Mouse (Mus musculus) G1E (cell line): ENCODE data around the gene Pola2. TPM values are rescaled to one million over a fixed set of nuclear protein-coding genes. Genes with fewer than 3 reads are reported as not detected.

ENCODE experiments used
- ATAC-seq: 2 replicates; pipeline ENCODE4 v1.8.0; 2016; ENCODE audit warnings: mild to moderate bottlenecking; ENCODE audit not compliant: insufficient number of reproducible peaks, poor library complexity, low FRiP score, severe bottlenecking; ENCODE audit errors: extremely low read depth
- DNase-seq: peaks from one replicate; pipeline ENCODE4 v3.0.0; 2012; ENCODE audit warnings: low spot score
- H3K27me3 ChIP-seq: 2 replicates; pipeline ENCODE4 v1.6.1; 2012; ENCODE audit warnings: mild to moderate bottlenecking, low read length, inconsistent platforms; ENCODE audit not compliant: insufficient read depth
- H3K36me3 ChIP-seq: replicated peaks from 2 replicates; pipeline ENCODE3; 2012; ENCODE audit warnings: mild to moderate bottlenecking, inconsistent platforms
- H3K4me1 ChIP-seq: 2 replicates; pipeline ENCODE4 v1.6.1; 2012; ENCODE audit warnings: low read depth, low read length, inconsistent platforms, mixed read lengths; ENCODE audit not compliant: insufficient read depth
- H3K4me3 ChIP-seq: 2 replicates; pipeline ENCODE4 v1.5.1; 2012; ENCODE audit warnings: low read depth, mild to moderate bottlenecking, inconsistent platforms, low read length, moderate library complexity, mixed read lengths
- H3K9me3 ChIP-seq: replicated peaks from 2 replicates; pipeline ENCODE4 v1.6.1; 2012; ENCODE audit warnings: inconsistent platforms
- CTCF ChIP-seq: IDR thresholded peaks from 2 replicates; pipeline ENCODE4 v1.5.1; 2012; ENCODE audit warnings: low read depth, low read length, inconsistent platforms, mixed read lengths
- GATA1 ChIP-seq: IDR thresholded peaks from 2 replicates; pipeline ENCODE4 v1.6.1; 2012; ENCODE audit warnings: borderline replicate concordance, low read length, inconsistent platforms, mixed read lengths
- GATA2 ChIP-seq: IDR thresholded peaks from 2 replicates; pipeline ENCODE4 v1.6.1; 2012; ENCODE audit warnings: low read depth, low read length, inconsistent platforms, borderline replicate concordance
- POLR2AphosphoS5 ChIP-seq: IDR thresholded peaks from 2 replicates; pipeline ENCODE4 v1.6.1; 2012; ENCODE audit warnings: low read depth, low read length, inconsistent platforms; ENCODE audit not compliant: insufficient replicate concordance
- TAL1 ChIP-seq: conservative IDR thresholded peaks from 2 replicates; pipeline ENCODE4 v1.6.1; 2012; ENCODE audit warnings: low read depth, low read length, inconsistent platforms, mixed read lengths
- polyA plus RNA-seq: library from polyadenylated mRNA; stranded (reverse); fragments of >175 nt; gene quantifications from 2 replicates; pipeline ENCODE4 v1.2.3, GENCODE M21; 2012
- total RNA-seq, 2 experiments: library from RNA; stranded (forward) in 1 of 2; stranded (reverse) in 1 of 2; fragments of 200-1000 nt in 1 of 2; fragments of >200 nt in 1 of 2; fragmentation: Nextera tagmentation in 1 of 2; gene quantifications; 2 replicates each; pipeline ENCODE4 v1.2.3; 2014 to 2017

Gene Pola2
- total and polyA plus RNA-seq, 3 experiments = 51.6 to 147 (median 86.0) TPM

GRCm38 (mm10) chr19:5927026-5927425, 37.0 kb downstream of the Pola2 start:
- peaks cover 36% of the 10 kb centered on the region for H3K27me3 ChIP-seq
- ATAC-seq (no peak), DNase-seq (no peak)
- no peaks in the 10 kb centered on the region for H3K9me3 ChIP-seq
- peaks cover 67% of the 10 kb centered on the region for H3K4me1 ChIP-seq
- TF ChIP-seq POLR2AphosphoS5 (no peak), TAL1 (no peak), GATA2 (no peak)
- no peak overlapping the region for H3K4me3 ChIP-seq
- H3K36me3 ChIP-seq = no peaks in the 10 kb centered on the region

- DNase-seq (no peak), ATAC-seq (no peak)
- TF ChIP-seq GATA2 = no peak
- TF ChIP-seq POLR2AphosphoS5 = no peak
- no peak for TF ChIP-seq GATA1
- no peak for TF ChIP-seq CTCF
- Histone ChIP-seq H3K9me3 (no peaks in the 10 kb centered on the region), H3K4me3 (no peak overlapping the region), H3K36me3 (peaks cover 4% of the 10 kb centered on the region), H3K4me1 (peaks cover 83% of the 10 kb centered on the region), H3K27me3 (peaks cover 29% of the 10 kb centered on the region)
Measured at GRCm38 (mm10) chr19:5925311-5925855, 38.6 kb downstream of the Pola2 start.

GRCm38 (mm10) chr19:5924713-5925093, 39.3 kb downstream of the Pola2 start, which contains the start of gene Cdc42ep2:
Cdc42ep2 (minus strand) TSS chr19:5924816.
- peak; percentile 91 for DNase-seq
- peaks cover 26% of the 10 kb centered on the region for H3K27me3 ChIP-seq
- peaks cover 80% of the 10 kb centered on the region for H3K4me1 ChIP-seq
- no peaks in the 10 kb centered on the region for H3K9me3 ChIP-seq
- peak; percentile 69 for ATAC-seq
- peak within 1 kb of the TSS; percentile 74 for H3K4me3 ChIP-seq
- no peak for TF ChIP-seq CTCF
- peaks cover 6% of the 10 kb centered on the region for H3K36me3 ChIP-seq

GRCm38 (mm10) chr19:5923990-5924712, 39.9 kb downstream of the Pola2 start:
- H3K27me3 ChIP-seq = peaks cover 21% of the 10 kb centered on the region
- ATAC-seq (no peak), DNase-seq (peak; percentile 71)
- TF ChIP-seq GATA2 = no peak
- TF ChIP-seq CTCF = peak; percentile 53
- no peaks in the 10 kb centered on the region for H3K9me3 ChIP-seq
- H3K4me1 ChIP-seq = peaks cover 76% of the 10 kb centered on the region
- H3K4me3 ChIP-seq = peak overlapping the region; percentile 74
- peaks cover 8% of the 10 kb centered on the region for H3K36me3 ChIP-seq

GRCm38 (mm10) chr19:5922963-5923362, 41.0 kb downstream of the Pola2 start:
- H3K4me1 ChIP-seq = peaks cover 73% of the 10 kb centered on the region
- peaks cover 17% of the 10 kb centered on the region for H3K27me3 ChIP-seq
- no peak overlapping the region; the same call in 1 of the 2 replicates for H3K4me3 ChIP-seq
- no peaks in the 10 kb centered on the region for H3K9me3 ChIP-seq
- peaks cover 20% of the 10 kb centered on the region for H3K36me3 ChIP-seq
- no peak for DNase-seq
- TF ChIP-seq GATA2 (no peak), CTCF (no peak), GATA1 (no peak), POLR2AphosphoS5 (no peak), TAL1 (no peak)
- no peak for ATAC-seq

DNA sequence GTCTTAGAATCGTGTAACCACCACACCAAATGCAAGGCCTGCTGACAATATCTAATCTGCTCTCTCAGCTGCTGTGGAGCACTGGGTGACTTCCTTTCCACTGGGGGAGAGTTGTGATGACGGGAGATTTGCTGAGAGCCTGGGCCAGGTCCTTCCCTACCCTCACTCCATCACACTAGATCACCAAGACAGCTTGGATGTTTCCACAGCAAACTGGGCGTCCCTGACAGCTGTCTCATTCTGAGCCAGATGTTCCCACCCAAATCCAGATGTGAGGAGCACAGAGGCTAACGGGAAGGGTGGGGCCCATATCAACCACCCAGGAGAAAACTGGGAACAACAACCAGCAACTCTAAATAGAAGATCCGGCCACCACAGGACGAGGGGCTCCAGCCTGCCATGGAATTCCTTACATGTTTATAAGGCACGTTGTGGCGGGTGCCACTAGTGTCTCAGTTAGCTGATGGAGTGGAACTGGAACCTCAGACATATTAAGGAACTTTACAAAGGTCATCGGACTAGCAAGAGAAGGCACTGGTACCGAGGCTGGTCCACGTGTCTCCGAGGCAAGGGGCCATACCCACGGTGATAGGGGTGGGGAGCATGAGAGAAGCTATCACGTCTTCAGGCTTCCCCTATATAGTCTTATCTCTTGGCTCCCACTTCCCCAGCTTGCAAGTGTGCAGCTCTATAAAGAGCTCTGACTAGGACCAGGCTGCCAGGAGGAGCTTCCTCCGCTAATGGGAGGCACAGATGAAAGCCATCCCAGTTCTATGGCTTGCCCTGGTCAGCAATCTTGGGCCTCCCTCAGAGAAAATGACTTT, 41.7 kb downstream of the Pola2 start:
- TF ChIP-seq TAL1 (peak; percentile 78), CTCF (no peak)
- H3K4me1 ChIP-seq = peaks cover 75% of the 10 kb centered on the region
- ATAC-seq (peak; percentile 75), DNase-seq (peak; percentile 78)
- peaks cover 26% of the 10 kb centered on the region for H3K36me3 ChIP-seq
- H3K4me3 ChIP-seq = peak overlapping the region; percentile 69
- peaks cover 15% of the 10 kb centered on the region for H3K27me3 ChIP-seq
- no peaks in the 10 kb centered on the region for H3K9me3 ChIP-seq

- H3K36me3 ChIP-seq = peaks cover 32% of the 10 kb centered on the region
- peaks cover 77% of the 10 kb centered on the region for H3K4me1 ChIP-seq
- DNase-seq = peak; percentile 45
- no peaks in the 10 kb centered on the region for H3K9me3 ChIP-seq
- H3K27me3 ChIP-seq = peaks cover 11% of the 10 kb centered on the region
- H3K4me3 ChIP-seq = peak overlapping the region; percentile 69
- ATAC-seq = no peak
- TF ChIP-seq GATA2 (no peak), GATA1 (no peak), TAL1 (no peak), POLR2AphosphoS5 (no peak), CTCF (no peak)
Measured at GRCm38 (mm10) chr19:5921715-5922114, 42.3 kb downstream of the Pola2 start.
